Mouse (Mus musculus) embryo, embryonic 10 days (tissue): ENCODE measurements around the gene Rps12-ps3.
A peak's percentile ranks its signal among the peaks of the same experiment; 100 is the strongest.

ENCODE experiments used
- DNase-seq: peaks from one replicate; pipeline ENCODE4 v3.0.0-alpha.2; 2015; ENCODE audit warnings: low spot score

The Rps12-ps3 gene

GRCm38 (mm10) chr19:59321990-59322389 lies at the start of gene Rps12-ps3:
TSS of gene Rps12-ps3 (plus strand) at chr19:59322290.
- DNase-seq: no peak

- DNase-seq: no peak
Measured at GRCm38 (mm10) chr19:59273190-59273589, 48.9 kb upstream of the Rps12-ps3 start.

- DNase-seq: peak; percentile 22
Measured at GRCm38 (mm10) chr19:59276354-59276753, 45.7 kb upstream of the Rps12-ps3 start.

GRCm38 (mm10) chr19:59280841-59281240 lies 41.2 kb upstream of the Rps12-ps3 start:
- DNase-seq: no peak

- DNase-seq: peak; percentile 2
Measured at GRCm38 (mm10) chr19:59282001-59282400, 40.1 kb upstream of the Rps12-ps3 start.

DNA sequence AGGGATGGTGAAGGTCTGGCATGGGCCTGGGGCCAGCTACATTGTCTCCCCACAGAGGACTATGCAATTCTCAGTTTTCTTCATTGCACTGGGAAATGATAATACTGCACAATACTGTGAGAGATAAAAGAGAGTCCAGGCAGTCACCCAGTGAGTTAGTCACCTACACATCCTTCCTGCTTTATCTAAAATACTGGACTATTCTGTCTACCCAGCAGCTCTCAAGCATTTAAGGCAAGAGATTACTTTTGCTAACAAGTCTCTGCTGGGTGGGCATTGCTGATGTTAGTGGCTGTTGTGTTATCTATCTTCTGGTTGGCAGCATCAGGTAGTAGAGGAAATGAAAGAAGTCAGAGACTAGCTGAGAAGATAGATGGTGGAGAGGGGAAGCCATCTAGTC lies 33.0 kb upstream of the Rps12-ps3 start:
- no peak for DNase-seq

DNA sequence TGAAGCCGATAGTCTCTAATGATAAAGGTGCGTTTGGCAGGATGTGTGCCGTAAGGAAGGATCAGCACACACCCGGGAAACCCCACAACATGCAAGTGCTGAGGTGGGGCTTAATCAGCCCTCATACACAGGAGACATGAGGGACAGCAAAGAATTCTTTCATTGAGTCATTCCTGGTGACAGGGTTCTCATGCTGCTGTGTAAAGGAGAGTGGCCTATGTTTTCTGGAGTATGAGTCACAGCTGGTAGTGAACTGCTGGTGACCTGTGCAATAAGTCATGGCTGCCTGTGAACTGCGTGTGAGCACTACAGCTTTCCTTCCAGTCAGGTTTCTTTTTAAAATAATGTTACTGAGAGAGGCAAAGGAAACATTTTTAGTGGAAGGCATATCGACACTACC lies 32.3 kb upstream of the Rps12-ps3 start:
- DNase-seq: no peak

- no peak for DNase-seq
Measured at GRCm38 (mm10) chr19:59292183-59292839, 29.8 kb upstream of the Rps12-ps3 start.

- DNase-seq: no peak
Measured at GRCm38 (mm10) chr19:59315308-59315707, 6.8 kb upstream of the Rps12-ps3 start.

DNA sequence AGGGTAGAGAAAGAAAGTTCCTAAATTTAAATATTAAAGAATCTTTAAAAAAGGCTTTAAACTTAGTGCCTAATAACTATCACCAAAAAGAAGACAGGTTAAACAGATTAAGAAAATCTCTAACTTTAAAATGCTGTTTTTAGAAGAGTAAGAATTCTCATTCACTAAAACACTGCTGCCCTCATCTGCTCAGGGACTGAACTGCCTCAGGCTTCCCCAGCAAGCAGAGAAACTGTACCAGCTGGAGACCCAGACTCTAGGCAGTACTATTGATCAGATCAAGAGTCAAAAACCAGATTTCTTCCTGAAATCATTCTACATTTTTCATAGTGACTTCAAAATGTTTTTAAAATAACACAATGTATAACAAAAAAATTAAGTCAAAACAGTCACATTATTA lies 5.5 kb upstream of the Rps12-ps3 start:
- DNase-seq: peak; percentile 34

DNA sequence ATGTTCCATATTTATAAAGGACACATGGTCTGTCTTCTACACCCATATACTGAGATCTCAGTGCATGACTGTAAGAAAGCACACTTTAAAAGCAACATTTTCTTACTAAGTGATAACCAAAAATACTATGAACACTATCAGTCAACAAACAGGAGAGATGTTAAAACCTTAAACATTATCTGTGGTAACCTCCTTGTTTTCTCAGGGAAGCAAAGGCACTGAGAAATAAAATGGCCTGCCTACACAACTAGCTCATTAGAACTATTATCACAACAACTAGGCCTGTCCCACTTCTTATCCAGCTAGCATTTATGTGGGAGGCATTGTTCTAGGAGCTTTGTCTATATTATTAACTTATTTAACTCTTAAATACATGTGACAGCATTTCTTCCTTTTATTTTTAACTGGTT lies 8.7 kb downstream of the Rps12-ps3 start:
- no peak for DNase-seq

GRCm38 (mm10) chr19:59336655-59337054 lies 14.6 kb downstream of the Rps12-ps3 start:
- DNase-seq: no peak

DNA sequence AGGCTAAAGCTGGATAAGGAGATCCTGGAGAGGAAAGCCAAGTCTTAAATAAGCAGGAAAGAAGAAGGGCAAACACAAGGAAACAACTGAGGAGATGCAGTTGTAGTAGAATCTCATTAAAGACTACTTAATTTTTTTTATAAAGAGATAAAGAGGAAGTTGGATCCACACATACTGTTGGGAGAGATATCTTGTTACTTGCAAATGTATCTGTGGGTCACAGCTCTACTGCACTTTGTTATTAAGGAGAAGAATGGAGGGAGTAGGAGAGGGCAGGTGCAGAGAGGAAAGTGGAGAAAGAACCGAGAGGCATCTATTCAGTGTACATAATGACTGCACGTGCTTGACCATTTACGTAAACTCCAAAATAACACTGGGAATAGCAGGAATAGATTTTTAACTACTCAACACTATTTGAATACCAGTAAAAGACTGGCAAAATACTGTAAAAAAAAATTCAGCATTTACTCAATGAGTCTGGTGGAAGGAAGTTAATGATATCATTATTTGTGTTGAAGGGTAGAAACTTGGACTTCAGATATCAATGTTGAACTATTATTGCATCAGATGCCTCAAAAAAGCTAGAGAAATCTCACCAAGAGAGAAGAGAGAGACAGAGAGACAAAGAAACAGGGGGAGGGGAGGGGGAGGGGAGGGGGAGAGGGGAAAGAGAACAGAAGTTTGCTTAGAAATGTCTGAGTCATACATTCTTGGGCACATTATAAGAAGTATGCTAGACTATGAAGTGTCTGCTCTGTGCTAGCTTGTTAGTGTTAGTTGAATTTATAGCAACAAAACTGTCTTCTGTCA lies 16.0 kb downstream of the Rps12-ps3 start:
- no peak for DNase-seq

DNA sequence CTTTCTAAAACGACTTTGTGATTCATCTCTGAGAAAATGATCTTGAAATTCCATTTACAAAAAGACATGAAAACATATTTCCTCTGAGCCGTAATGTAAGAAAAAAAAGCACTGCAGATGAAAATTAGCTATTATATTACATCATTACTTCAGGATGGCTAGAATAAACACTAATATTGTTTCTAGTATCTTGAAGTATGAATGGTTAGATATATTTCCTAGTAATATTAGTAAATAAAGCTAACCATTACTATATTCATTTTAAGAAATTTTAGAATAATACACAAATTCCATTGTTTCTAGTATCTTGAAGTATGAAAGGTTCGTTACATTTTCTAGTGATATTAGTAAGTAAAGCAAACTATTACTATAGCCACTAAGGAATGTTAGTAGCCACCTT lies 17.8 kb downstream of the Rps12-ps3 start:
- DNase-seq: no peak

DNA sequence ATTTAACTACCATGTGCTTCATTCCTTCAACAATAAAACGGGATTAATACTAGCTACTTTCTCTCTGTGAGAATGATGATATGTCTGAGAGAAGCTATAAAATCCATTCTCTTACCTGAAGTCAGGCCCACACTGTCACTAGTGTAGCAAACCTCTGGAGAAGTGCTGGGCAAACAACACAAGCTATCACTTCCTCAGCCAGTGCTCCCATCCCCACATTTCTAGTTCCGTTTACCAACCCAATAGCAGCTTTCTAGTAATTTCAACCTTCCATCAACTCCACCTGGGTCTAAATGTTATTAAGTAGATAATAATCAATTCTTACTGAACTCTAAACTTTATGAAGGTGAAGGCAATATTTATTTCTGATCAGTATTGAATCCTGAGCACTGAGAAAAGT lies 20.9 kb downstream of the Rps12-ps3 start:
- DNase-seq: no peak

GRCm38 (mm10) chr19:59344304-59344711 lies 22.2 kb downstream of the Rps12-ps3 start:
- peak; percentile 39 for DNase-seq

GRCm38 (mm10) chr19:59345081-59345657 lies 23.1 kb downstream of the Rps12-ps3 start:
- peak; percentile 58 for DNase-seq

DNA sequence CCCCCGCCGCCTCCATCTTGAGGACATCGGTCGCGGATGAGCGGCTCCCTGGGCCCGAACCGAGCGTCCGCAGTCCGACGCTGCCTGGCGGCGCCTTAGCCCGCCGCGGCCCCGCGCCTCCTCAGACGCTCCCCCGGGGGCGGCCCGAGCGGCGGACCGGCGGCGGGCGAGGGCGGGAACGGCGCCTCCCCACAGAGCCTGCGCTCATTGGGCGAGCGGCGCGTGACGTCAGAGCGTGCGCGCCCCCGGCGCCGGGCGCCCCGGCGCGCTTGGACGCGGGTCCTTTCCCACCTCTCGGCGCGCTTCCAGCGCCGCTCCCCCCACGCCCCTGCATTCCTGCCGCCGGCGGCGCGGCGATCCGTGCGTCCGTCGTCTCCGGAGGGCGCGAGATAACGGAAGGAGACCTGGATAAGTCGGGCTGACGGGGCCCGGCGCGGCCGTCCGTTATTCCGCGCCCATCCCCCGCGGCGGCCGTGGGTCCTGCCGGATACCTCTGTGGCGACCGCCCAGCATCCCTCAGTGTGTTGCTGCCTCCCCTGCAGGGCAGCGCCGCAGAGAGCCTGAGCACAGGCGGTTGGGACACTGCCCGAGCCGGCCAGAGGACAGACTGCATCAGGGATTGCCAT lies 23.7 kb downstream of the Rps12-ps3 start, which contains the start of gene Pdzd8:
TSS of gene Pdzd8 (minus strand) at position 123 of the 626 bp plus-strand sequence.
- peak; percentile 89 for DNase-seq

DNA sequence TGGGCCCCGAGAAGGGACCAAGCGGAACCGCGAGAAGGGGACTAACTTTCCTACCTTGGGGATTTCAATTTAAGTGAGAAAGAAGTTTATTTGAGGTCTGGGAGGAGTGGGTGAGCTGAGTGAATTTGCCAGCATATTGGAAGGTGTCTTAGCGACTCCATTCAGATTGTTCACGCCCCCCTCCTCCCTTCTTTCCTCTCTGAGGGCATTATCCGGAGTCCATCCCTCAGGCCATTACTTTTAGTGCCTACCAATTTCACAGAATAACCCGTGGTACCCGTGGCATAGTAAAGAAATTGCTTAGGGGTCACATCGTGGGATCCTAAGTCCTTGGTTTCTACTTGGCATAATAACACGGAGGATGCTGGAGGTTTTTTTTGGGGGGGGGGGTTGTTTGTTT lies 24.2 kb downstream of the Rps12-ps3 start:
- DNase-seq: peak; percentile 45

DNA sequence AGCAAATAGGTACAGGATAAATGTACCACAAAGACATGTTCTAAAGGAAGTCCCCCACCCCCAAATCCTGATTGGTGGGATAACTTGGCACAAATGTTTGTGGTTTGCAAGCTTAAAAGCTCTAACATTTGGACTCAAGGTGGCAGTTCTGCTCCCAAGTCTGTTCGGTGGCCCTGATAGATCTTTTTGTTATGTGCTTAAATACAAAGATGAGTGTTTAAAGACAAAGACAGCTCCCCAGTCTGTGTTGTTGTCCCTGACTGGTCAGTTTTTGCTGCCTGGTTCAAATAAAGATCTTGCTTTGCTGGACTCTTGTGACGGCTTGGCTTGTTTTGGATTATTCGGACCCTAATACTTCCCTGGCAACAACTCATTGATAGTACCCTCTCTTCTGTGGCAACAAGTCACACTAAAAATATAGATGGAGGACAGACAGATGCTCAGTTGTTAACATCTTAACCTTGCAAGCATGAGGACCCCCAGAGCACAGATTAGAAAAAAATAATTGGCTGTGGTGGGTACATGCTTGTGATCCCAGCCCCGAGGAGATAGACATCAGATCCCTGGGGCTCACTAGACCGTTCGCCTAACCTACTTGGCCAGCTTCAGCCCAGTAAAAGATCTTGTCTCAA lies 27.4 kb downstream of the Rps12-ps3 start:
- no peak for DNase-seq

DNA sequence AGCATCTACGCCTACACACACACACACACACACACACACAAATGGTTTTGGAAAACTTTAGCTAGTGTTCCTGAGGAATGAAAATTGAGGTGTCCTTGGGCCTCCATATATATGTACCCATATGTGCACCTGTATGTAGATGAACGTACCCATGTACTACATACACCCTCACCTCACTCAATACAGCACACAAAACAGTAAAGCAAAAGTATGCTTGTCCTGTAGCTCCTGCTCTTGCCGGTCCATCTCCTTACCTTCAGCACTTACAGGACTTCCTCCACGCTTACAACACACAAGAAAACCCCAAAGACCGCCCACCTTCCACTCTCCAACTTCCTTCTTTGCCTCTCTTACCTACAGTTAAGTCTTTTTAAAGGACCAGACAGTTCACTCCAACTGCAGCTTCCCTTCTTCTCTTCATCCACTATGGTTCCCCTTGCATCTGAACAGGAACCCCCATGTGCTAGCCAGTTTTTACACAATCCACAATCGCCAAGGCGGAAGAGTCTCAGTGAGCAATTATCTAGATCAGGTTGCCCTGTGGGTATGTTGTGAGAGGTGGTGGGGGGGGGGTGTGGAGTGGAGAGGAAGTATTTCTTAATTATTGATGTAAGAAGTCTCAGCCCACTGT lies 28.3 kb downstream of the Rps12-ps3 start:
- DNase-seq: no peak
